Mouse (Mus musculus) heart, embryonic 11.5 days (tissue): ENCODE results near the gene Trp53bp1. TPM values are rescaled to one million over a fixed set of nuclear protein-coding genes. Genes with fewer than 3 reads are reported as not detected.

Experiments
- ATAC-seq: fragments of 200-750 bp; cut with Nextera tagmentation; replicated peaks from 2 replicates; pipeline ENCODE4 v1.8.0; 2017; ENCODE audit warnings: moderate library complexity; ENCODE audit not compliant: insufficient number of reproducible peaks, low FRiP score, low TSS enrichment
- H3K27ac ChIP-seq: fragments of 300-500 bp; sonication (generic); 2 replicates; pipeline ENCODE4 v1.5.1; 2014; ENCODE audit warnings: mild to moderate bottlenecking, low read depth, low read length
- H3K27me3 ChIP-seq: fragments of 300-500 bp; sonication (generic); 2 replicates; pipeline ENCODE4 v1.6.1; 2014; ENCODE audit warnings: mild to moderate bottlenecking, low read length, mixed read lengths; ENCODE audit not compliant: control insufficient read depth, insufficient read depth
- H3K36me3 ChIP-seq: fragments of 300-500 bp; sonication (generic); 2 replicates; pipeline ENCODE4 v1.6.1; 2014; ENCODE audit warnings: mild to moderate bottlenecking, low read length, moderate library complexity, mixed read lengths; ENCODE audit not compliant: control insufficient read depth, insufficient read depth
- H3K4me1 ChIP-seq: fragments of 300-500 bp; sonication (generic); 2 replicates; pipeline ENCODE4 v1.6.1; 2014; ENCODE audit warnings: low read length; ENCODE audit not compliant: control insufficient read depth, insufficient read depth
- H3K4me2 ChIP-seq: fragments of 300-500 bp; sonication (generic); 2 replicates; pipeline ENCODE4 v1.6.1; 2014; ENCODE audit warnings: mild to moderate bottlenecking, moderate library complexity
- H3K4me3 ChIP-seq: fragments of 300-500 bp; sonication (generic); 2 replicates; pipeline ENCODE4 v1.5.1; 2014; ENCODE audit warnings: low read depth, low read length
- H3K9ac ChIP-seq: fragments of 300-500 bp; sonication (generic); 2 replicates; pipeline ENCODE4 v1.6.1; 2014; ENCODE audit warnings: mild to moderate bottlenecking, low read depth, low read length, moderate library complexity
- H3K9me3 ChIP-seq: fragments of 300-500 bp; sonication (generic); replicated peaks from 2 replicates; pipeline ENCODE4 v1.6.1; 2016; ENCODE audit warnings: low read length; ENCODE audit not compliant: control insufficient read depth
- WGBS: fragments of 180-500 bp; shearing (Covaris S2); extraction: QIAGEN DNeasy Blood & Tissue Kit; methylation state at CpG from one replicate; pipeline ENCODE4 v1.1.7; 2014; ENCODE audit not compliant: insufficient replicate concordance; 5-methylcytosine and 5-hydroxymethylcytosine counted together
- polyA plus RNA-seq: library from polyadenylated mRNA; unstranded; fragments of >200 nt; fragmentation: Nextera tagmentation; extraction: Ambion mirVana; gene quantifications from 2 replicates; pipeline ENCODE4 v1.2.1, GENCODE M21; 2014

Trp53bp1 gene
- polyA plus RNA-seq, 1 experiment from 2014 or later, result 60.1 TPM

GRCm38 (mm10) chr2:121223010-121223409, 48.2 kb downstream of the Trp53bp1 start:
- WGBS, result 86% methylated on average over 2 of the region's 2 CpGs
- Histone ChIP-seq H3K36me3 (peaks cover 43% of the 10 kb centered on the region), H3K27me3 (no peaks in the 10 kb centered on the region), H3K4me3 (no peak overlapping the region), H3K4me2 (no peak overlapping the region), H3K9ac (no peak overlapping the region), H3K27ac (no peak overlapping the region), H3K4me1 (no peaks in the 10 kb centered on the region), H3K9me3 (no peaks in the 10 kb centered on the region)
- ATAC-seq, result no peak

- Histone ChIP-seq H3K4me3 (no peak overlapping the region), H3K4me1 (no peaks in the 10 kb centered on the region), H3K36me3 (peaks cover 28% of the 10 kb centered on the region), H3K9me3 (no peaks in the 10 kb centered on the region), H3K9ac (no peak overlapping the region), H3K27me3 (no peaks in the 10 kb centered on the region), H3K4me2 (no peak overlapping the region), H3K27ac (no peak overlapping the region)
- no peak for ATAC-seq
These were observed 51.2 kb downstream of the Trp53bp1 start for GRCm38 (mm10) chr2:121219994-121220393.

GRCm38 (mm10) chr2:121219177-121219576, 52.0 kb downstream of the Trp53bp1 start:
- Histone ChIP-seq H3K9me3 (no peaks in the 10 kb centered on the region), H3K4me2 (no peak overlapping the region), H3K9ac (no peak overlapping the region), H3K4me3 (no peak overlapping the region), H3K36me3 (peaks cover 31% of the 10 kb centered on the region), H3K27ac (no peak overlapping the region), H3K4me1 (no peaks in the 10 kb centered on the region), H3K27me3 (no peaks in the 10 kb centered on the region)
- no peak for ATAC-seq

GRCm38 (mm10) chr2:121214491-121214890, 56.7 kb downstream of the Trp53bp1 start:
- Histone ChIP-seq H3K36me3 (peaks cover 30% of the 10 kb centered on the region), H3K4me3 (no peak overlapping the region), H3K9me3 (no peaks in the 10 kb centered on the region), H3K4me1 (no peaks in the 10 kb centered on the region), H3K4me2 (no peak overlapping the region), H3K27ac (no peak overlapping the region), H3K9ac (no peak overlapping the region), H3K27me3 (no peaks in the 10 kb centered on the region)
- no peak for ATAC-seq
- WGBS, result 79% methylated on average over 3 of the region's 3 CpGs

GRCm38 (mm10) chr2:121206541-121206940, 64.7 kb downstream of the Trp53bp1 start:
- no peak overlapping the region for H3K4me3 ChIP-seq
- WGBS, result 87% methylated on average over 3 of the region's 3 CpGs
- H3K9me3 ChIP-seq, result no peaks in the 10 kb centered on the region
- no peaks in the 10 kb centered on the region for H3K4me1 ChIP-seq
- H3K36me3 ChIP-seq, result peaks cover 62% of the 10 kb centered on the region
- no peak for ATAC-seq
- no peaks in the 10 kb centered on the region for H3K27me3 ChIP-seq
- no peak overlapping the region for H3K27ac ChIP-seq
- H3K4me2 ChIP-seq, result no peak overlapping the region
- H3K9ac ChIP-seq, result no peak overlapping the region

DNA sequence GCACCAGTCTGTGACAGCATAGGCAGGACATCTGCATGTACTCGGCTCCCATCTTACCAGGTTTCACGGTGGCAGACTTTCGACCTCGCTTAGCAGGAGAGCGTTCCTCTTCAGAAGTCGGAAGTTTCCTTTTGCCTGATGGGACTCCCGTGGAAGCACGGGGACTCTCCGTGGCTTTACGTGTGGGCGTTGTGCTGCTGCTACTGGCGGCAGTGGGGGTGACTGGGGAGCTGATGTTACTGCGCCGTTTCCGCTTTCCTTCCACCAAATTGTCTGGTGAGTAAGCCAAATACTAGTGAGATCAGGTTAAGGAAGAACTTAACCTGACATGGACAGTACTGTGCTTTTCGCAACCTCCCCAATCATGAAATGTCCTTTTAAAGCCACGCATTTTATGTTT, 66.9 kb downstream of the Trp53bp1 start:
- no peak overlapping the region for H3K4me3 ChIP-seq
- no peak for ATAC-seq
- no peak overlapping the region for H3K9ac ChIP-seq
- no peaks in the 10 kb centered on the region for H3K4me1 ChIP-seq
- 91% methylated on average over 17 of the region's 17 CpGs for WGBS
- H3K27ac ChIP-seq, result no peak overlapping the region
- no peak overlapping the region for H3K4me2 ChIP-seq
- H3K9me3 ChIP-seq, result no peaks in the 10 kb centered on the region
- no peaks in the 10 kb centered on the region for H3K27me3 ChIP-seq
- H3K36me3 ChIP-seq, result peaks cover 56% of the 10 kb centered on the region

- no peak overlapping the region for H3K27ac ChIP-seq
- H3K36me3 ChIP-seq, result peaks cover 35% of the 10 kb centered on the region
- 90% methylated on average over 9 of the region's 9 CpGs for WGBS
- H3K4me2 ChIP-seq, result no peak overlapping the region
- no peaks in the 10 kb centered on the region for H3K27me3 ChIP-seq
- H3K9ac ChIP-seq, result no peak overlapping the region
- H3K4me3 ChIP-seq, result no peak overlapping the region
- ATAC-seq, result no peak
- H3K9me3 ChIP-seq, result no peaks in the 10 kb centered on the region
- no peaks in the 10 kb centered on the region for H3K4me1 ChIP-seq
These were observed 75.7 kb downstream of the Trp53bp1 start for GRCm38 (mm10) chr2:121195466-121195865.

DNA sequence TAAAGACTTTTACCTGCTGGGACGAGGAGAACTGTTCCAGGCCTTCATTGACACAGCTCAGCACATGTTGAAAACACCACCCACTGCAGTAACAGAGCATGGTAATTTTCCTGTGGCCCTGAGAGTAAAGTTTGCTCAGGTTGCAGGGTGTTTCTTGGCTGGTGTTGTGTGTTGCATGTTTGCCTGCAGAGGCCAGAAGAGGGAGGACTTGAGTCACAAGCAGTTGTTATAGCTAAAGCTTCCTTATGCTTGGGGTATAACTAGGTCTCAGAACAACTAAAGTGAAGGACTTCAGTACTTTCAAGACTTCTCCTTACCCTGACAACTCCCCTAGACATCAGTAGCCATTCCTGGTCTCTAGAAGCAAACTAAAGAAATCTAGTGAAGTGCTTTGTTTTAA, 82.7 kb downstream of the Trp53bp1 start:
- Histone ChIP-seq H3K4me2 (no peak overlapping the region), H3K9ac (no peak overlapping the region), H3K27me3 (no peaks in the 10 kb centered on the region), H3K36me3 (peaks cover 35% of the 10 kb centered on the region), H3K9me3 (no peaks in the 10 kb centered on the region), H3K4me1 (no peaks in the 10 kb centered on the region), H3K27ac (no peak overlapping the region), H3K4me3 (no peak overlapping the region)
- 66% methylated on average over 1 of the region's 1 CpGs for WGBS
- no peak for ATAC-seq

DNA sequence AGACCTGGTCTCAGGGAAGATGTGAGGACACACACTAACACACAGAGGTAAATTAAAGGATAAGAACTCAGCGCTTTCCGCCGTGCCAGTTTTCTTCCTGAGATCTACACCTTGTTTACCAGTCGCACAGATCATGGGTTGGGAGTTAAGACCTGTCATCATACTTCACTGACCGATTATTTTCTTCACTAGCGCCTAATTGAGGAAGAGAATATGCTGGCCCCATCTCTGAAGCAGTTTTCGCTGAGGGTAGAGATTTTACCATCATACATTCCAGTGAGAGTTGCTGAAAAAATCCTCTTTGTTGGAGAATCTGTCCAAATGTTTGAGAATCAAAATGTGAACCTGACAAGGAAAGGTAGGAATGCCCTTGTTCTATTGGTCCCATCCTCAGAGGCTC, 87.1 kb downstream of the Trp53bp1 start:
- Histone ChIP-seq H3K9me3 (no peaks in the 10 kb centered on the region), H3K36me3 (peaks cover 20% of the 10 kb centered on the region), H3K4me3 (no peak overlapping the region), H3K4me2 (no peak overlapping the region), H3K27ac (no peak overlapping the region), H3K4me1 (no peaks in the 10 kb centered on the region), H3K27me3 (no peaks in the 10 kb centered on the region), H3K9ac (no peak overlapping the region)
- WGBS, result 93% methylated on average over 7 of the region's 7 CpGs
- no peak for ATAC-seq
